Mouse (Mus musculus) urinary bladder, postnatal 4 days (tissue): Measurements from ENCODE around the gene Tcf7l2.

Experiments used
- DNase-seq, 2 experiments: peaks; one replicate each; pipeline ENCODE4 v3.0.0; 2021 to 2022; ENCODE audit warnings: low spot score in 2 of 2

Gene Tcf7l2

DNA sequence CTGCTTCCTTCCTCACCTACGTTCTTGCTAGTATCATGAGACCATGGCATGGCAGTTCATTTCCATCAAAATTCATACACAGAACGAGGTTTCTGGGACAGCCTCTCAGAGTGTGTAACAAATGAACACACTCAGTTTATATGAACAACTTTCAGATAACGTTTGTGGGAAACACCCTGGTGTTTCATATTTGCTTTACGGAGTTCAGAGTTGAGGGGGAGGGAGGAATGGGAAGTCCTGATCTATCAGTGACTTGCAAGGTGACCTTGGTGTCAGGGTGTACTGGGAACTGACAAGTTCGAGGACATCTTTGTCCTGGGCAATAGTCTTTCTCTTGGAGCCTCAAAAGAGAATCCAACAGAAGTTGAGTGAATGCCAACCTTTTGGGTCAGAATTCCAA, 197.5 kb downstream of the Tcf7l2 start:
- no peak for DNase-seq

DNA sequence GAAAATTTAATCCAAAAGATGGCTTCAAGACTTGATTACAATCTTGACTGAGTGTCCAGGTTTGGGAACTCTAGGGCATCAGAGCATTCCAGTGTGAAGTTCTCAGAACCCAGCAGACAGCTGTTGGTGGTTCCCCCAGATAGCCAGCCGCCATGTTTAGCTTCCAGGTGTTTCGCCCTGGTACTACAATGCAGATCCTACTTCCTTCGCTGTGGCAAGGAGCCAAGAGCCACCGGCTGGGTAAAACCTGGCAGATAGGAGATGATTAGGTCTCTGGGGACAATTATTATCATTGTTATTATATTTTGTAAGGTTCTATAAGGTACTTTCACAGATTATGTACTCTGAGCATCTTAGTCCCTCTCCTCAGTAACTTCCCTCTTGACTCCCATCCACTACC, 198.1 kb downstream of the Tcf7l2 start:
- DNase-seq = no peak

DNA sequence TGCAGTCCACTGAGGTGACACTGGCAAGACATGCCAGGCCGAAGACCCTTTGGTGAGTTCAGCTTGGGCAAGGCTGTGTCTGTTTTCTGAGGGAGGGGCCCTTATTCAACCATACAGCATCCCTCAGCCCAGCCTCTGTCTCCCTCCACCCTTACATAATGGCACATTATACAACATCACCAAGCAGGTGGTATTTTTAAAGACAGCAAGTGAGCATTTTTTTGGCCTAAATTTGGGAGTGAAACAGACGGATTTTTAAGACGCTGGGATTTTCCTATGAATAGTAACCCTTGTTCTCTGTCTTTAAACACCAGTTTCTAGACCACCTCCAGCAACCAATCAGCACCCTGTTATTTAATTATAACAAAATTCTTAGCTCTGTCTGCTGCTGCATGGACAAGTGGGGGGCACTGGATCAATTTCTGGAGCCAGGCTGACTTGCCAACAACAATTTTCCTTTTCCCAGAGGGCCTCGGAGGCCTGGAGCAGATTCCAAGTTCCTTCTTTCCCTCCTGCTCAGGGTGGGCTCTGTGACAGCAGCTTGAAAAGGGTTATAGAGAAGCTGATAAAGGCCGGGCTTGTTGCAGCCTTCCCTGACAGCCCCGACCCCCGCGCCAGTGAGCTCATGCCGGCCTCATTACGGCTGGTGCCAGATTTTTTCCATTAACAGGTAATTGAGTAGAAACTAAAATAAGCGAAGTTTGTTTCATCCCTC, 199.1 kb downstream of the Tcf7l2 start:
- DNase-seq = no peak

DNA sequence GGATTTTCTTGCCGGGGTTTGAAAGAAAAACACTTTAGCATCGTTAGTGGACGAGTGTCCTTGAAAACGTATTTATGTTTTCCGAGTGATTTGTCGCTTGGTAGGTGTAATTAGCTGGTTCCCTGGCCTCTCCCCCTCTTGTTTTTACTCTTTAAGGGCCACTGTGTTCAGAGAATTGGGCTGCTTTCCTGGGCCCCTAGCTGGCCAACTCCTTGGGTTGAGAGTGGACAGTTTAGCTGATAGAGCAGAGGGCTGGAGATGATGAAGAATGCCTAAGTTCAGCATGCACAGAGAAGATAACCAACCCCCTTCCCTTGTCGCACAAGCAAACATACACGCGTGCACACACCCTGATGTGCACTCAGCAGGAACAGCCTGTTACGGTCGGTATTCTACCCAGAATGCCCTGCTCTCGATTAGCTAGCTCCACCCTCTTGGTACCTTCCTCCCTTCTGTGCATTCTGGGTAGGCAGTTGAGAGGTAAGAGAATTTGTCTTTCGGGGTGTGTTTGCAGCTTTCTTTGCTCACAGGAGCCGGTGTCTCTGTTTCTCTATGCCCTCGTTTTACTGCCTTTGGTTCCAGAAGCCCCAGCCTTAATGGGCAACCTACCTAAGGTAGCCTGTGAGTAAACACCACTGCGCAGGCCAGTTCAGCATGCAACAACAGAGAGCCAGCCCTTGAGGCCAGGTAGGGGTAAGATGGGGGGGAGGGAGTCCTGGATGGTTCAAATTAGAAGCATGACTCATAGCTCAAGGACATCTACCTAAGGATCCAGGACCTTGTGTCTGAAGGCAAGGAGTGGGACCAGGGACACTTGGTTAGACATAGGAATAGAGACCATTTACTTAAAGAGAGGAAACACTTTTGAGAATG, 199.9 kb downstream of the Tcf7l2 start:
- DNase-seq = no peak

GRCm38 (mm10) chr19:55951397-55951796, 209.8 kb downstream of the Tcf7l2 start:
- no peak for DNase-seq

- DNase-seq = no peak
These were observed 211.6 kb downstream of the Tcf7l2 start for GRCm38 (mm10) chr19:55953207-55953606.

DNA sequence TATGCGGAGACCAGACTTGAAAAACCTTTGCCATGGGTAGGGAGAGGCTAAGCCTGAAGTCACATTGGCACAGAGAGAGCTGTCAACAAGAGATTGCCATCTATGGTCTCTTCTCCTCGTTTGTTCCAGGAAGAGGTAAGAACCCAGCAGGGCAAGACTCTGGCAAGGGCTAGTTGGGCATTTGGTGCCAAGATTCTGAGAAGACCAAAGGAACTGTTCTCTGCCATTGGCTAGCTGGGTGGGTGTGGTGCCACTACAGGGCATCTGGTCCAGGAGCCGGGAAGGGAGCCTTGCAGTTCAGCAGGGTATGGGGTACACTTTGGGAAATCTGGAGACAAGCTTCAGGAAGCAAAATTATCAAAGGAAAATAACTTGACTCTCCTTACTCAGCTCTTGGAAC, 213.5 kb downstream of the Tcf7l2 start:
- no peak for DNase-seq

GRCm38 (mm10) chr19:55956745-55957144, 215.1 kb downstream of the Tcf7l2 start:
- no peak for DNase-seq

DNA sequence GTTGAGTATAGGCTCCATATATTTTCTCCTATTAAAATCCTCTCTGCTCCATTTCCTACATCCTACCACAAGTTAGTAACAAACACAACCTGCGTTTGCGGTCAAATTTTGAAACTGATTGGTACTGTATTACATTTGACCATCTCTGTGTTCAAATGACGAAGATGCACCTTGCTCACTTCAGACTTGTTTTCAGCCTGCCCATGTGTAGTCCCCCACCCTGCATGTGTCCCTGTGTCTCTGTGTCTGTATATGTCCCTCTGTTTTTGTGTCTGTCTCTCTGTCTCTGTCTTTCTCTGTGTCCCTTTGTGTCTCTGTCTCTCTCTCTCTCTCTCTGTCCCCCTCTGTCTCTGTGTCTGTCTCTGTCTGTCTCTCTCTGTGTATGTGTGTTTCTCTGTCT, 222.8 kb downstream of the Tcf7l2 start:
- no peak for DNase-seq

DNA sequence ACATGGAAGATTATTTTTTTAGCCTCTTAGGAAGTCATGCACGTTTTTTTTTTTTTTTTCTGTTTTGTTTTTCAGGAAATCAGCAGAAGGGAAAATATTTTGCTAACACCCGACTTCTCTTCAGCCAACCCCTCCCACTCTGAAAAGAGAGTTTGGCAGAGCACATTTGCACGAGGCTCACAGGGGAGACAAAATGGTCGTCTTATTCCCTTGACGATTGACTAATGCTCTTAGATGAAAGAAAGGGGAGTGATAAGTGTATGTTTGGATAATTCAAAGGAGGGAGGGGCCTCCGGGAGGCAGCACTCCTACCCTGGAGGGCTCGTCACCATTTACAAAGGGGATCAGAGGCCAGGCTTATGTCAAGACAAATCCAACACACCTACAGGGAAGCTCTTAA, 224.4 kb downstream of the Tcf7l2 start:
- DNase-seq = no peak

GRCm38 (mm10) chr19:55969929-55970531, 228.4 kb downstream of the Tcf7l2 start:
- no peak for DNase-seq

DNA sequence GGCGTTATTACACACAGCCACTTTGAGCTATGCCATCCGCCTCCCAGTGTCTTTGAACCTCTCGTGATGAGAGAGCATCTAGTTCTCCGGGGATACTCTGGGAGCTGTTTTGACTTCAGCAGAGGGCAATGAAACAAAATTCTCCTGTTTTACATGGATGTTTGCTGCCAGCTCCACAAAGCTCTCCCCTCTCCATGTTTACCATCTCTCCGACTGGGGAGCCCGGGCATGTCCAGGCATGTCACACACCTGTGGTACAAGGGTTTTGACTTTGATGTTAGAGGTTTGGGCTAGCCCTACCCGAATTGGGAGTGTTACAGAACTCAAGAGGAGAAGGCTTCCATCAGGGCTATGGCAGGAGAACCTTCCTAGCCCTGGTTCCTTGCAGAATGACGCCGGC, 234.5 kb downstream of the Tcf7l2 start:
- DNase-seq = no peak
